Mouse (Mus musculus) retina, embryonic 14.5 days (tissue): ENCODE measurements around the gene Prkcz.
"Not testable (repeated sequence)": the region's sequence is repeated elsewhere in the genome, so short reads cannot be mapped to it uniquely, and the experiment has no call there.

Source experiments
- DNase-seq: peaks from one replicate; pipeline ENCODE4 v3.0.0-alpha.2; 2015; ENCODE audit warnings: low spot score

The Prkcz gene

DNA sequence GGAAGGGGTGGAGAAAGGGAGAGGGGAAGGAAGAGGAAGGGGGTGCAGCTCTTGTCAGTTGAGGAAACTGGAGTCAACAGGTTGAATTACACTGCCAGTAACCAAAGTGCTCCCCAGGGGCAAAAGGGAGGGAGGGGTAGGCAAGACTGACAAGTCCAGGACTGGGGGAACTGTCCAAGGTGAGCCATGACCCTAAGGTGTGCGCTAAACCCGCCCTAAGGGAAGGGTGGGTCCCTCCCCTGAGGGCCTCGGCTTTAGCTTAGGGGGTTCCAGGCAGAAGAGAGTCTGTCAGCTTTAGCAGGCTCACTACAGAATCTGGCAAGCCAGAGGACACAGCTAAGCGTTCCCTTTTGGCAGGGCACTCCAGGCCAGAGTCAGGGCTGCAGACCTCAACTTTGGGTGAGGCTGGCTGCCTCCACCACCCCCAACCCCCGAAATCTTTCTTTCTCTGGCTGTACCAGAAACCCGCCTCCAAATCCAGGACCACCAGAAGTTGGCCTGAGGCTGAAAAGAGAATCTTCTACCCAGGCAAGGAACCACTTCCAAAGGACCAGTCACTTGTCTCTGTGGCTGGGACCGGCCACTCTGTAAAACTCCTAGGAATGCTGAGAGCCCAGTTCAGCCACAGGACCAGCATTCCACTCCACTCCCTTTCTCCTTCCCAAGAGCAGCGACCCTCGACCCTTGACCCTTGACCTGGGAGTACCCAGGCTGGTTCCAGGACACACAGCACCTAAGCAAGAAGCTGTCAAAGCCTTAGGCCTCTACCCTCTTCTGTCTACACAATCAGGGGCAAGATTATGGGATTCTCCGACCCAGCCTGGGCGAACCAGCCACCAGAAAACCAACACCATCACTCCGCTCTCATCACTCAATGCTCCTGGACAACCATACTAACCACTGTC, 1.3 kb downstream of the Prkcz start:
- no peak for DNase-seq

DNA sequence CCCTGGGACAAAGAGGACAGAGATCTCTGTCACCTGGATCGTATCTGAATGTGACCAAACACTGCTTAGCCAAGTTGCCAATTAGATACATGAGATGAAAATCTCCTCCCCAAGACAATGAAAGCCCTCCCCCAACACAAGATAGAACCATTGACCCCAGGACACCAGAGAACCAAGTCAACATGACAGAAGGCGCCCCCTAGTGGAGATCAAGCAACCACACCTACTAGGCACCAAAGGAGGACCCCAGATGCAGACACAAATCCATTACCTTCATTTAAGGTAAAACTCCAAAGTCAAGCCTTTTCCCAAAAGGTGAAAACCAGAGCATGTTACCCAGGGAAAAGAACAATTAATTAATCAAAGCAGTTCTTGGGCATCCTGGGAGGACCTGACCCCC, 3.6 kb downstream of the Prkcz start:
- DNase-seq, result peak; percentile 18

DNA sequence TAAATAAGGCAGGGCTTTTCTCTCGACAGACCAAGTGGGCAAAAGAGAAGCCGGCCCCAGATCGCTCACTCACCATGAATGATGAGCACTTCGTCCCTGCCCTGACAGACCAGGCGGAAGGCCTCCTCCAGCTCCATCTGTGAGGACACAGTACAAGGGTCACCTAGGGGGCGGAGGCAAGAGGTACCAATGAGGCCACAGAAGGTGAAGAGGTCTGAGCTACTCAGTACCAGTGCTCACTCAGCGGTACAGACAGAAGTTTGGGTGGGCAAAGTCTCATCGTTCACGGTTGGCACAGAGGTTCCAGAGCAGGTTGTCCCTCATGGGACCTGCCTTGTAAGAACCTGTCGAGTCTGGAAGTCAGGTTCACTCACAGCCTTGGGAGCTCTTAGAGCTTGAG, 4.8 kb downstream of the Prkcz start:
- DNase-seq, result no peak

DNA sequence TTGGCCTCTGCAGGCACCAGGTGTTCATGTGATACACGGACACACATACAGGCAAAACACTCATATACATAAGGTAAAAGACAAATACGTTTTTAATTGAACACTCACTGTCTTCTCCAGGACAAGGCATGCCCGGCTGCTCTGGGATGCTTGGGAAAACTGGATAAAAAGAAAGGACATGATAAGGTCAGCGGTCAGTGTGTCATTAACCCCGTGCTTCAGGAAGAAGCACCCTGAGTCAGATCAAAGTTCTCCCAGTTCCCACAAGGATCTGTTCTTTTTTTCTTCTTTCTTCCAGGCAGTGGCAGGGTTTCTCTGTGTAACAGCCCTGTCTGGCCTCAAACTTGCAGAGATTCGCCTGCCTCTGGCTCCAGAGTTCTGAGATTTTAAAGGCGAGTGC, 6.6 kb downstream of the Prkcz start:
- no peak for DNase-seq

DNA sequence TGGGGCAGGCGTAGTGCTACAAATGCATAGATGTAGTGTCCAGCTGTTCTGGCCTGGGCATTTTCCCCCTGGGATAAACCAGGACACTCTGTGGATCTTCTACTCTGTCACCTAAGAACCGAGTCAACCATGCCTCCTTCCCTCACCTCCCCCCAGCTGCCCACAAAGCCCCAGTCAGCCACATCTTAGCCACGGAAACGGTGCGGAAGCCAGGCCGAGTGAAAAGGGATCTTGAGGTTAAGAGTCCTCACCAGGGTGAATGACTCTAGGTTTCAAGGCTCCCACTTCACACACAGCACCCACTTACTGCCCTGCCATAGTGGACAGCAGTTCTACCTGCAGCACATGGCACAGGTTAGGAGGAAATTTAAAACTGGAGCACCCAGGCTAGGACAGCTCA, 7.1 kb downstream of the Prkcz start:
- DNase-seq, result no peak

DNA sequence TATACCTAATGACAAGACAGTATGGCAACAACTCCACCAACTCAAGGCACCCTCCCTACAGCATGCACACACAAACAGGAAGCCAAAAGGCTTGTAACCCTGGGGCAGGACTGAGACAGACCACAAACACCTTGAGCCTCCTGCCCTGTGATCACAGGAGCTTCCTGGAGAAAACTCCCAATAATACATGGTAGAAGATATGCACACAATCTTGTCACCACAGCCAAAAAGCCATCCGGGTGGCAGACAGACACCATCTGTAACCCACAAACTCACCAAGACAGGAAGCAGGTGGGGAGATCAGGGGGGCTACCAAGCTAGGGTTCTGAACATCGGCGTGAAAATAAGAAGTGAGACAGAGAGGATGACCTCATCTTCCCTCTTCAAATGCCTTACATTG, 8.6 kb downstream of the Prkcz start:
- DNase-seq, result no peak

DNA sequence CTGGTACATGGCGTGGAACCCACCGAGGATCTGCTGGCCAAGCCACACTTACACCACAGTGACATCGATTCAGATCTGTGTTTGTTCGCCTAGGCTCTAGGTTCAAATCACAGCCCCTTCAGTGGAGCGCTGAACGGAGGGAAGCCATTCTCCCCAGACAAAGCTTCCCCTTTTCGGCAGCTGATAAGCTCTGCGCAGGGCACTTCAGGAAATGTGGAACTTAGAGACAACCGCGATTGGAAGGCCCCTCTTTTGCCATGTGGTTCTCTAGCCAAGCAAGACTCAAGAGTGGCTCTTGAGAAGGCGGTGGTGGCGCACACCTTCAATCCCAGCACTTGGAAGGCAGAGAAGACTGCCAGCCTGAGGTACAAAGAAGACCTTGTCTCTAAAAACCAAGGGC, 14.8 kb downstream of the Prkcz start:
- DNase-seq, result no peak

DNA sequence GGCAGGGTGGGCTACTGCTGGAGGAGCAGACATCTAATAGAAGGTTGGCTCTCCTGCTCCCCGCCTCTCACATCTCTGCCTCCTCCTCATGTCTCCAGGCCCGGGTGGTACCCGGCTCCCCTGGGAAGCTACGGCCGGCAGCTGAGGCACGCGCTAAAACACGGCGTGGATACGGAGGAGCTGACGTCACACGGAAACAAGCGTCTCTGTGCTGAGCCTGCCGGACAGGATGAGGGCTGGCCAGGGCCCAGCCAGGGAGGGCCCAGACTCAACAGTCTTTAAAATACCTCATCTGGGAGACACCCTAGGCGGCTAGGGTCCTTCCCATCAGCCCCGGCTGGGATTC, 15.6 kb downstream of the Prkcz start:
- peak; percentile 75 for DNase-seq

DNA sequence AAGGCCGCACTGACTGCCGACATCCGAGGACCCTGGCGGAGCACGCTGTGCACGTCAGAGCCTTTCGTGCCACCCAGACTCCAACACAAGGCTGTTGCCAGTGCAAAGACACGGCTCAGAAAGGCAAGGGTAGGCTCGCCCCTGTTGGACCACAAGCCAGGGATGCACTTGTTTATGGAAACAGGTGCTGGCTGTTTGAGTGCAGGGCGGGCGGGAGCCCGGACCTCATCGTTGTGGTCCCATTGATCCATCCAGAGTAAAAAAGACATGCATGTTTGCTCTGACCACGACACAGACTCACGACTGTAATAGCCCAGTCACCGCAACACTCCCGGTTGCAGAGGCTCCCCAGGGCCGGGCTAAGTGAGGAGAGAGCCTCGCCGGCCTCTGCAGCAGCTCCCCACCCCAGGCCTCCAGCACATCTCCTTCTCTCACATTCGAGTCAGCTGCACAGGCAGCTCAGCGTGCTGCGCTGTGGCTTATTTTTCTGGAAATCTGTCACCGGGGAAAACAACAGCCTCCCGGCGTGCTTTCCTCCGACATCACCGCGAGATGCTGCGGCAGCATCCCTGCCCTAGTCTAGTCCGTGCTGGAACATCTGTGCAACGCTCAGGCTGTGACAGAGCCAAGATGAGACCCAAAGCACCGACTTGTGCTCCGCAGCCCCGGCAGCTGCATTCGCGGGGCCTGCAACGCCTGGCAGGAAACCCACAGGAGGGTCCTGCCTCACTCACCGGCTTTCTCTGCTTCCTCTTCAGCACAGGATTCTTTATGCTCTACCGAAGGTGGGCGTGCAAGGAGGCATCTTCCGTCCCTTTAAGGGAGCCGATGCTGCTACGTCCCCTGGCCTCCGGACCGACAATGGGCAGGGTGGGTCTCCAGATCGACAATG, 16.2 kb downstream of the Prkcz start:
- DNase-seq, result peak; percentile 53

DNA sequence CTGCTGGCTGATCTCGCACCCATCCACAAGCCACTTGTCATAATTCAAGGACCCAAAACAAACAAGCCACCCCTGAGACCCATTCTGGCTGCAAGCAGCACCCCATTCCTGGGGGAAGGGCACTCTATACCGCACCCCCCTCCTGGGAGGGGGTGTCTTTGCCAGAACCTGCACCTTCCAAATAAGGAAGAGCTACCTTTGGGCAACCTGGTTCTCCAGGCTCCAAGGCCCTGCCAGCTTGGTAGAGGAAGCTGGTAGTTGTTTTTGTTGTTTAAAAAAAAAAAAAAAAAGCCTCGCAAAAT, 16.9 kb downstream of the Prkcz start:
- DNase-seq, result no peak

DNA sequence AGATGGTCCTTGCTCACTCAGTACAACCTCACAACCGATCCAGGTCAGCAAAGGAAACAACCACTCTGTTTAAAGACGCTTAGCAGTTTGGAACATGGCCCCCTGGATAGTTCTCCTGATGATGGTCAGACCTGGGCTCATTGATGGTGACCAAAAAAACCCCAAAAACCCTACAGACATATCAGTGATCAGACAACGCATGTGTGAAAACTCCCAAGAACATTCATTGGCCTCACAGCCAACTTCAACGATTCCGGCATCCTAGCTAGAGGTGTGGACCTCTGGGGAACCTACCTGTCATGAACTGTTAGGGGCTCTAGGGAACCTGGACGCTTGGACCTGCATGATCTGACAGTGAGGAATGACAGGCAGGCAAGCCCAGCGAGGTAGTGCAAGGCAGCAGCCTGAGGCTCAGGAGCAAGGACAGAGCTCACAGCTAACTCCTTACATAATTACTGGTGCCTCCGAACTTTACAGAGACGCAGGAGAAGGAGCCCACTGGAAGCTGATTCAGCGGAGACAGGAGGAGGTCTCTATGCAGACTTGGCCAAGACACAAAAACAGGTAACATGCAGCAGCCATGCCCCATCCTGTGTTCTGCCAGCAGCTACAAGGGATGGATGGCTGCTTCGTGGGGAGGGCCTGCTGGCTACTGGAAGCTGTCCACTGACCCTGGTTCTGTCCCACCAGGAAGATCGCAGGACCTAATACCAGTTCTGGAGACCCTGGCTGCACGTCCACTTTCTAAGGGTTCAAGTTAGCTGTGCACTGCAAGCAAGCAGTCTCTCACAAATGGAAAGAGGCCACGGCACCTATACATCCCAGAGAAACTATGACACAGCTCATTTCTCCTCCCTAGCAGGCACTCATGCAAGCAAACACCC, 17.5 kb downstream of the Prkcz start:
- DNase-seq, result no peak

DNA sequence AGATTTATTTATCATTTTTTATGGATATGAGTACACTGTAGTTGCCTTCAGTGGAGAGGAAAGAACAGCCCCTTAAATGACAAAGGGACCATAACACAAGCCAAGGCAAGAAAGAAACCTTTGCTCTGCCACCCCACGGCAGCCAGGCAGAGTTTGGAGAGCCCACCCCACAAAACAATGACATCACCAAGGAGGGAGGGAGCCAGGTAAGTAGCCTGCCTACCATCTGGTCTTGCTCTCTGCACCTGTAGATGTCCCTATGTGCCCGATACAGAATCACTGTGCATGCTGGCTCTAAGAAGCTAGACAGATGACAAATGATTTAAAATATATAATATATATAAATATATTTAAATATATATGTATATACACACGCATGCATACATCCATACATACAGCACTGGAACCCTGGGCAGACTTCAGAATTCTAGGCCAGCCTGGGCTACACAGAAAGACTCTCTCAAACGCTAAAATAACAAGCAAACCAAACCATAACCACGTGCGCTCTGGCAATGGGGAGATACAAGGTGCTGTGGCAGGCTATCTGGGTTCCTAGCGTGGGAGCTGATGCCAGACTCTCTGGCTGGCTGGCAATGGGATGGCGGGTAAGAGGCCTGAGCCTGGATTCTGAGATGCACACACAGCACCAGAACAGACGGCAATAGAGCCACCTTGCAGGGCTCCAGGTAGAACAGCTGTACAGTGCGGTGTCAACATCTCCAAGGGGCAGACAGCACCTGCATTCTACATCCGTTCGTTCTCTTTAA, 24.7 kb downstream of the Prkcz start:
- no peak for DNase-seq

DNA sequence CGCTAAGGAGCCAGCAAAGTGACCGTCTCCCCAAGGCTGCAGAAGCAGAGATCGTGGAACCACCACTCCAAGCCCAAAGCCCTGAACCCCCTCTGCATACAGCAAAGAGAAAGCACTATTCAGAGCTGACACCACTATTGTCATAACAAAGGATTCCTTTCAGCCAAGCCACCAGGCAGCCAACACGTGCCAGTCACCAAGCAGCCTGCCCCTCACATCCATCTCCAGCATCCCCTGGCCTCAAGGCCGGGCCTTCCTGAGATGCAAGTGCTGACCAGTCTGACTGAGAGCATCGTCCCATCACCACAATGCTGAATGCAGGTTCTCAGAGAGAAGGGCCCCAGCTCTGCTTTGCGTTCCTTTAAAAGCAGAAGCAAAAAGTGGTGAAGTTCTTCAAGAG, 28.9 kb downstream of the Prkcz start:
- no peak for DNase-seq

DNA sequence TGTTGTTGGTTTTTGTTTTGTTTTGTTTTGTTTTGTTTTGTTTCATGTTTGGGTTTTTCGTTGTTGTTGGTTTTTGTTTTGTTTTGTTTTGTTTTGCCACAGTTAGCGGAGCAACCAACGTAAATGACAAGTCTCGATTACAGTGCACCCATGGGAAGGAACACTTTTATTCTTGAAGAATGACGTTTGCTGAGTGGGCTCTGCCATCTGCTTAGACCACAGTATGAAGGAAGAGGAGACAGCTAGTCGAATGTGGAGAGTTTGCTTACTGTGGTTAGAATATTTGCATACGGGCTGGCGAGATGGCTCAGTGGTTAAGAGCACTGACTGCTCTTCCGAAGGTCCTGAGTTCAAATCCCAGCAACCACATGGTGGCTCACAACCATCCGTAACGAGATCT, 32.8 kb downstream of the Prkcz start:
- not testable (repeated sequence) for DNase-seq

DNA sequence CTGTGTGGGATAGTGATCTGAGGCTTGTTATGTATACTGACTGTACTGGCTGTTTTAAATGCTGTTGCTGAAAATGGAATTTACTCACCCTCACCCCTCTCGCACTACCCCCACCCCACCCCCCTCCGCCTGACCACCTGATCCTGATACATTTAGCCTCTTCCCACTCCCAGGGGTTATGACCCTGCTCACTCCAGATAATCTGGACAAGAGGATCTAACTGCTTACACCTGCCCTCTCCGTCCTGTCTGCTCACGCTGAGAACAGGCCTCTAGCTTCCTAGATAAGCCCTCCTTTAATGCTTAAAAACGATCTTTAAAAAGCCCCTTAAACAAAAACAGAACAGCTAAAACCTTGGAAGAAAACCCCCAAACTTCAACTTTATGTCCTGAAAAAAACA, 35.4 kb downstream of the Prkcz start:
- no peak for DNase-seq

DNA sequence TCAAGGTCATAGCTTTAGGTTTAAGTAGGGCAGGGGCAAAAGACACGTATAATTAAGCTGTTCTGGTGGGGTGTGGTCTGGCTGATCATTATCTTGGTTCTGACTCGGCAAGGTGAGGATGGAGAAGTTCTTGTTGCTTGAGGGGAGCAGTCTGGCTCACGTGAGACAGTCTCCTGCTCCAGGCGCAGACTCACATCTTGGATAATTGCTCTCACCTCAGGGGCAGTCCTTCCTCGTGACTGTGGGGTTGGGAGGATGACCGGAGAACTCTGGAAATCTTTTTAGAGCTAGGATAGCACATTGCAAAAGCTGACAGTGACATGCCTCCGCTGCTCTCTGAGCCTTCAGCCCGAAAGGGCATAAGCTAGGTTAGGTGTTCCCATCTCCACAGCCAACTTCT, 36.6 kb downstream of the Prkcz start:
- DNase-seq, result no peak

DNA sequence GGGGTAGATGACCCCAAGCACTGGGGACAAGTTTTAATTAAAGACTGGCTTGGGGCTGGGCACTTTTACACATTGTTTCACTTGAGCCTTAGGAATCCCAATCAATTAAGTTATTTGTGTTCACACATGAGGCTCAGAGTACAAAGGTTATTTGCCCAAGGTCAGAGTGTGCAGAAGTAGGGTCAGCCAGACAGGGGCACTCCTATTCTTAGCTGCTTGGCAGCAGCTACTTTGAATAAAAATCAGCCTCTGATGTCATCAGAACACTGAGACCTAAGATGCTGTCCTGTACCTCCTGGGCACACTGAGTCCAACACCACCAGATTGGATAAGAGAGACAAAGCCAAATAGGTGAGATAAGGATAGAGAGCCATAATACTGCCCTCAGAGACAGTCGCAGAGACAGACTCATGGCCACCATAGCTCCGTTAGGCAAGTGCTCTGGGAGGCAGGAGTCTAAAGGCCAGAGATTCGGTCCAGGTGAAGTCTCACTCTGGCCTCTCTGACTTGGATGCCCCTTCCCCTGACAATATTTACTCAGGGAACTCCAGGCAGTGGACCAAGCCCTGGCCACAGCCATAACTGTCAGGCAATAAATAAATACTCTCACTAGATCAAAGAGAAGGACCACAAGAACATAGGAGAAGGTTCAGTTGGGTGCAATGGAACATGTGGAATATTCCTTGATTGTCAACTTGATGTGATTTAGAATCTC, 37.9 kb downstream of the Prkcz start:
- no peak for DNase-seq

DNA sequence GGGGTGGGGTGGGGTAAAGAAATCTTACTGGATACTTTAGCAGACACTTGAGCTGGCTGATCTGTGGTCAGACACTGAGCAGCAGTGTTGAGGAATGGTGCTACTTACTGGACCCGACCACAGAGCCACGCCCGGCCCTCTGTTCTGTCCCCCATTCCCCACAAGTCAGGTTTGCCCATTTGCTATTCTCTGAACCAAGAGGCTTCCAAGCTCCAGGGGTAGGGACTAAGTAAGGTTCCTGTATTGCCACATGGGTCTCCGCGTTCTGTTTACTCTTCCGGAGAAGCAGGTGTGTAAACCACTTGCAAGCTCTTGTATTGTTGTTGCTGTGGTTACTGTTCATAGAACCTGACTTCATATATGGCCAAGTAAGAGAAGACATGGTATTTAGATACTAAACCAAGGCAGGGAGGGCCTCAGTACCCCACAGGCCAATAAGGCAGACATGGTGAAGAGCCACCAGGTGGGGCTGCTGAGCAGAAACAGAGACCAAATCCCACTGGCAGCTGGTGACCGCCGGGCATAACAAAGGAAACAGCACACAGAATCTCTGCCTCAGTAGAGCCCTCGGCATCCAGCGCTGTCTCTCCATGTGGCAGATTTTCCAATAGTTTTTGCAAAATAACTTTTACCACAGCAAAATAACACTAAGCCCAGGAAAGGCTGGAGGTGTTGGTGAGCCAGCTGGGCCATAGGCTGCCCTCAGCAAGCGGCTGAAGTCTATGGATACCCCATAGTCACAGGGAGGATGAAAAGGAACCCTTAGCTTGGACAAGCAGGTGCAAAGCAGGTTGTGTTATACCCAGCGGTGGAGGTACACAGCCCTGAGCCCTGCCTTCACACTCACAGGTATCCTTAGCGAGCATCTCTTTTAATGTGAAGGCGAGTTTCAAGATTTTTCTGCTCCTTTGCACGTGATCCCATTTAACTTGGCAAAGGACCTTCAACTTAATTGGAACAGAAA, 40.6 kb downstream of the Prkcz start:
- DNase-seq, result peak; percentile 94

DNA sequence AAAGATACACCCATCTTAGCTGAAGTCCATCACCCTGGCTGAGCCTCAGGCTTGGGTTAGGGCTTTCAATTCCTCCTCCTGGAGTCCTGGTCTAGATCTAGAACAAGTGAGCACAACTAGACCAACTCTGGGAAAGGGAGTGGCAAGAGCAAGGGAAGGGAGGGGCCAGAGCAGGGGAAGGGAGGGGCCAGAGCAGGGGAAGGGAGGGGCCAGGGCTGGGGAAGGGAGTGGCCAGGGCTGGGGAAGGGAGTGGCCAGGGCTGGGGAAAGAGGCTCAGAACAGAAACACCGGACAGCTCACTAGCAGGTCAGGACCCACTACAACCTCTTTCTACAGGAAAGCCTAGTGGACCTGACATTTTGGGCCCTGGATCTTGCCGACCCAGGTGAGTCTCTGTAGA, 42.9 kb downstream of the Prkcz start:
- DNase-seq, result peak; percentile 37

DNA sequence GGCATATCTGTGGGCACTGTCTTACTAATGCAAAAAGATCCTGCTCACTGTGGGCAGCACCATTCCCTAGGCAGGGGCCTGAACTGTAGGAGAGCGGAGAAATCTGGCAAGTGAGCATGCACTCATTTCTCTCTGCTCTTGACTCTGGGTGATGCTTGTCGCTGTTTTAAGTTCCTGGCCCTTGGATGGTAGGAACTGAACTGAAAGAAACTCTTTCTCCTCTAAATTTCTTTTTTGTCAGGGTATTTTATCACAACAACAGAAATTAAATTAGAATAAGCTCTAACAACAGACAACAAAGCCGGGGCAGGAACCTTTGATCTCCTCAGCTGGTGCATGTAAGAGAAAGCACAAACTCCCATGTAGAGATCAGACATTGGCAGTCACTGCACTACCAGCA, 46.1 kb downstream of the Prkcz start:
- DNase-seq, result no peak
